Mouse (Mus musculus) gastrocnemius, postnatal 25 days (tissue): ENCODE results near the gene Bglap3. TPM values are rescaled to one million over a fixed set of nuclear protein-coding genes. Genes with fewer than 3 reads are reported as not detected.

Source experiments
- DNase-seq: peaks from one replicate; pipeline ENCODE4 v3.0.0; 2022
- total RNA-seq, 2 experiments: library from RNA; stranded (reverse); gene quantifications; 1 replicate in 1 of 2; 2 replicates in 1 of 2; pipeline ENCODE4 v1.2.3; 2021

Bglap3 gene
- total RNA-seq, 2 experiments from 2014 or later: 0.54 TPM; not detected in 1

DNA sequence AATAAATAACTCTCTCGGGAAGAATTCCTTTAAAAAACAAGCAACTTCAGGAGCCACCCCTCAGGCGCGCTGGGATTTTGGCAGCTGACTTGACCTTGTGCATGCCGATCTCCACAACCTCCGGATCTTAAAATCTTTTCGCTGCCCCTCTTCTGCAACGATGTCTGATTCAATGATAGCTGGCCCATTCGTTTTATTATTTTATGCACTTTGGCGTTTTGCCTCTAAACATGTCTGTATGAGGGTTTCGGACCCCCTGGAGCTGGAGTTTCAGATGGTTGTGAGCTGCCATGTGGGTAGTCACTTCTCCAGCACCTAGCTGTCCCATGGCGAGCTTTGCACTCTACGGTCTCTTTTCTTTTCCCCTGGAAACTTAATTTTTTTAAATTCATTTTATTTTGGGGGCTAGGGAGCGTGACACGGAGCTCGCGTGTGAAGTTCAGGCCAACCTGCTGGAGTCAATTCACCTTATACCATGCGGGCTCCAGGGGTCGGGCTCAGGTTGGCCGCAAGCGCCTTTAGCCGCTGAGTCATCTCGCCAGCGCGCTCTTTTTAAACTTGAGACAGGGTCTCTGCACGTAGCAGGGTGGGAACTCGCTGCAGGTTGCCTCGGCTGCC lies 37.0 kb downstream of the Bglap3 start:
- no peak for DNase-seq

DNA sequence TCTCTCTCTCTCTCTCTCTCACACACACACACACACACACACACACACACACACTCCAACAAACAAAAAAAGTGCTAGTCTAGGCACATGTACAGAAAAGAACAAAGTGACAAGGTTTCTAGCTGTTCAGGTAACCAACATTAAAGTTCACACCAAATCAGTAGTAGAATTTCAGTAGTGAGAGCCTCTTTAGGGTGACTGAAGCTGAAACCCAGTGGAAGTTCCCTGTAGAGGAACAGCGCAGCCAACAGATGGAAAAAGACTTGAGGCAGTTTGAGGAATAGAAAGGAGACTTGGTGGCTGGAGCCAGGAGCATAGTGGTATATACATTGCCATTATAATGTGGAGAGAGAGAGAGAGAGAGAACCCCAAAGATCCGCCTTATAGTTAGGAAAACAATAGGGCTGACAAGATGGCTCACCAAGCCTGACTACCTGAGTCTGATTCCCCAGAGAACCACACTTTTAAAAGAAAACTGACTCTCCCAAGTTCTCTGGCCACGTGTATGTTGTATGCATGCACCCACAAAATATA lies 37.6 kb downstream of the Bglap3 start:
- DNase-seq: no peak

DNA sequence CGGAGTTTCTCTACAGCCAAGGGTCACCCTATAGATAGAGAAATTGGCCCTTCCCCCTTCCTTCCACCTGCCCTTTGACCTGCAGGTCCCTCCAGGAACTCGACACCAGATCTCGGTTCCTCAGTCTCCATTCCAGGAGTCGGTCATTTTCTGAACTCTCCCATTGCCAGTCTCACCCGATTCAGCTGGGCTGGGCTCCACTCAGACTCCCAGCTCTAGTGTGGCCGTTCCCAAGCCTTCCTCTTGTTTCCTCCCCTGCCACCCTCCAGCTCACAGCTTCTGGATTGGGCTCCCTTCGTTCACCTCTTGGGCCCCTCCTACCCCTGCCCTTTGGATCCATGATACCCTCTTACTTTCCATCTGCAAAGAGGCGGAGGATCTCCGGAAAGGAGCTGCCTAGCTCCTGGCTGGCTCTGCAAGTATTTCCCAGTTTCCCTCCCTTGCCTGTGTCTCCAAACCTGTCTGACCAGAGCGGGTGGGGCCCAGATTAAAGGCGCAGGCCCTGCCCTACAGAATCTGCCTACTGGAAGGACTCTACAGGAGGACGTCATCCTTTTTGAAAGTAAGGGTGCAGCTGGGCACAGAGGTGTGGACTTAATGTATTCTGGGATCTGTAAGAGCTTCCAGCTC lies 38.4 kb downstream of the Bglap3 start:
- DNase-seq: no peak

- no peak for DNase-seq
Measured at GRCm38 (mm10) chr3:88331282-88331681, 41.3 kb downstream of the Bglap3 start.

DNA sequence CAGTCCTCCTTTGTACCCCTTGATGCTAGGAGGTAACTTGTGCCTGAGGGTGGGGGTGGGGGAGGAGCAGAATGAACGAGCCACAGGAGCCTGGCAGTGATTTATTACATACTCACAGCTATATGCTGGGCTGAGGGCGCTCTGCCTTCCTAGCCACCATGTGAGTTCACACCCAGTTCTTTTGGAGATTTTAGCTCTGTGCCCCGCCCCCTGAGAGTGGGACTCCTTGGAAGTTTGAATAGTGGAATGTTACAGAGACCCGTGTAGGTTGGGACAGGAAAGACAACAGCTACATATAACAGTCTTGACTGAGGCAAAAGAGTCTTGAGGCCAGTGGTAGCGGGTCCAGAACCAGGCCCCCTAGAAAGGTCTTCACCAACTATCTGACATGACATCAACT lies 43.6 kb downstream of the Bglap3 start:
- no peak for DNase-seq

- no peak for DNase-seq
Measured at GRCm38 (mm10) chr3:88324951-88325405, 47.6 kb downstream of the Bglap3 start, which contains the start of gene Glmp. Gene Glmp (plus strand): TSS chr3:88325023.

Other genes starting within 250 kb of the Bglap3 start
- gene Mef2d, start 230.4 kb downstream of the Bglap3 start, total RNA-seq: 100 to 1,000 TPM; 156 to 164 TPM
- gene Rhbg, start 118.0 kb downstream of the Bglap3 start, total RNA-seq: not detected
- gene Gm38392, start 85.5 kb downstream of the Bglap3 start, total RNA-seq: under 1 TPM; 0.51 to 0.69 TPM
- gene Tsacc, start 75.7 kb downstream of the Bglap3 start, total RNA-seq: 1 to 10 TPM; 5.4 to 5.9 TPM
- gene Cct3, start 75.6 kb downstream of the Bglap3 start, total RNA-seq: 100 to 1,000 TPM; 104 to 115 TPM
- 10 to 100 TPM; 36.2 to 43.9 TPM for gene Glmp, start 47.7 kb downstream of the Bglap3 start, total RNA-seq
- 1 to 10 TPM; 1.7 TPM for gene Tmem79, start 36.6 kb downstream of the Bglap3 start, total RNA-seq
- 10 to 100 TPM; 37.4 to 43.4 TPM for gene Smg5, start 36.5 kb downstream of the Bglap3 start, total RNA-seq
- 1 to 10 TPM in 1 of 2 experiments, under 1 TPM in 1; 0.51 to 1.1 TPM for gene Paqr6, start 8.2 kb downstream of the Bglap3 start, total RNA-seq
- not detected for gene Bglap2, start 6.0 kb upstream of the Bglap3 start, total RNA-seq
- gene Bglap, start 11.7 kb upstream of the Bglap3 start, total RNA-seq: 1 to 10 TPM in 1 of 2 experiments, not detected in 1; 1.9 TPM
- 10 to 100 TPM; 16.9 to 19.0 TPM for gene Pmf1, start 37.6 kb upstream of the Bglap3 start, total RNA-seq
- 10 to 100 TPM; 14.3 to 14.5 TPM for gene Slc25a44, start 52.4 kb upstream of the Bglap3 start, total RNA-seq
- 1 to 10 TPM; 1.6 to 1.8 TPM for gene Sema4a, start 88.4 kb upstream of the Bglap3 start, total RNA-seq
- gene Lmna, start 137.2 kb upstream of the Bglap3 start, total RNA-seq: 100 to 1,000 TPM in 1 of 2 experiments, 10 to 100 TPM in 1; 99.2 to 106 TPM
- gene Mex3a, start 159.7 kb upstream of the Bglap3 start, total RNA-seq: under 1 TPM; 0.24 to 0.33 TPM
- gene Rab25, start 175.6 kb upstream of the Bglap3 start, total RNA-seq: not detected
- gene Lamtor2, start 180.3 kb upstream of the Bglap3 start, total RNA-seq: 10 to 100 TPM; 76.1 to 81.1 TPM
- 10 to 100 TPM; 59.6 to 67.2 TPM for gene Ubqln4, start 181.0 kb upstream of the Bglap3 start, total RNA-seq
- 10 to 100 TPM; 52.2 to 63.2 TPM for gene Ssr2, start 203.1 kb upstream of the Bglap3 start, total RNA-seq
- 10 to 100 TPM; 28.1 to 33.0 TPM for gene Arhgef2, start 233.2 kb upstream of the Bglap3 start, total RNA-seq